Mouse (Mus musculus): ENCODE data around the gene Sec16a. TPM values are rescaled to one million over a fixed set of nuclear protein-coding genes. Genes with fewer than 3 reads are reported as not detected.

The Sec16a gene
- polyA plus RNA-seq, 1 experiment from 2014 or later, result 32.4 TPM

Small RNA genes lying within 50 kb of the gene (microRNA-seq; reads per million reads assigned to microRNA genes)
- 0.88 reads per million for gene Mir6996

Other genes with a start within 250 kb of the Sec16a start
- not detected in 2 replicates for gene Lhx3, start 236.9 kb downstream of the Sec16a start, polyA plus RNA-seq (2014; fragmentation: Nextera tagmentation; extraction: Ambion mirVana)
- 11.9 and 15.5 TPM in 2 replicates for gene Qsox2, start 207.7 kb downstream of the Sec16a start, polyA plus RNA-seq (2014; fragmentation: Nextera tagmentation; extraction: Ambion mirVana)
- 0.11 and 0.20 TPM in 2 replicates for gene Ccdc187, start 150.7 kb downstream of the Sec16a start, polyA plus RNA-seq (2014; fragmentation: Nextera tagmentation; extraction: Ambion mirVana)
- gene Gpsm1, start 129.7 kb downstream of the Sec16a start, polyA plus RNA-seq (2014; fragmentation: Nextera tagmentation; extraction: Ambion mirVana), result 99.4 and 121 TPM in 2 replicates
- gene Dnlz, start 93.1 kb downstream of the Sec16a start, polyA plus RNA-seq (2014; fragmentation: Nextera tagmentation; extraction: Ambion mirVana), result 27.9 and 28.1 TPM in 2 replicates
- 1.5 and 1.7 TPM in 2 replicates for gene Card9, start 84.3 kb downstream of the Sec16a start, polyA plus RNA-seq (2014; fragmentation: Nextera tagmentation; extraction: Ambion mirVana)
- gene Snapc4, start 64.6 kb downstream of the Sec16a start, polyA plus RNA-seq (2014; fragmentation: Nextera tagmentation; extraction: Ambion mirVana), result 25.3 and 30.7 TPM in 2 replicates
- gene Entr1, start 55.9 kb downstream of the Sec16a start, polyA plus RNA-seq (2014; fragmentation: Nextera tagmentation; extraction: Ambion mirVana), result 143 and 161 TPM in 2 replicates
- gene Pmpca, start 55.9 kb downstream of the Sec16a start, polyA plus RNA-seq (2014; fragmentation: Nextera tagmentation; extraction: Ambion mirVana), result 68.0 and 80.9 TPM in 2 replicates
- gene Inpp5e, start 36.0 kb downstream of the Sec16a start, polyA plus RNA-seq (2014; fragmentation: Nextera tagmentation; extraction: Ambion mirVana), result 20.7 and 26.3 TPM in 2 replicates
- 22.0 and 33.9 TPM in 2 replicates for gene Notch1, start 71.4 kb upstream of the Sec16a start, polyA plus RNA-seq (2014; fragmentation: Nextera tagmentation; extraction: Ambion mirVana)
- gene Egfl7, start 134.8 kb upstream of the Sec16a start, polyA plus RNA-seq (2014; fragmentation: Nextera tagmentation; extraction: Ambion mirVana), result 36.7 and 51.1 TPM in 2 replicates
- gene Gm20532, start 141.4 kb upstream of the Sec16a start, polyA plus RNA-seq (2014; fragmentation: Nextera tagmentation; extraction: Ambion mirVana), result not detected in 2 replicates
- 1.8 and 3.8 TPM in 2 replicates for gene Agpat2, start 159.2 kb upstream of the Sec16a start, polyA plus RNA-seq (2014; fragmentation: Nextera tagmentation; extraction: Ambion mirVana)
- gene Fam69b, start 183.2 kb upstream of the Sec16a start, polyA plus RNA-seq (2014; fragmentation: Nextera tagmentation; extraction: Ambion mirVana), result 123 and 160 TPM in 2 replicates
- gene Lcn4, start 226.1 kb upstream of the Sec16a start, polyA plus RNA-seq (2014; fragmentation: Nextera tagmentation; extraction: Ambion mirVana), result not detected in 2 replicates

Data from midbrain, embryonic 14.5 days (tissue).